Mouse (Mus musculus) lung, postnatal 36 days (tissue): ENCODE data around the gene Crybb1.

ENCODE experiments used
- DNase-seq: peaks from one replicate; pipeline ENCODE4 v3.0.0; 2022; ENCODE audit warnings: mixed read lengths

Crybb1 gene

GRCm38 (mm10) chr5:112270764-112271541, 15.3 kb downstream of the Crybb1 start:
- DNase-seq = no peak

GRCm38 (mm10) chr5:112272934-112273333, 17.3 kb downstream of the Crybb1 start:
- DNase-seq = no peak

GRCm38 (mm10) chr5:112273746-112274463, 18.3 kb downstream of the Crybb1 start:
- peak; percentile 58 for DNase-seq

GRCm38 (mm10) chr5:112275021-112275804, 19.6 kb downstream of the Crybb1 start:
- DNase-seq = no peak

GRCm38 (mm10) chr5:112276267-112276873, 20.8 kb downstream of the Crybb1 start, which contains the start of gene Tpst2:
TSS of gene Tpst2 (plus strand) at chr5:112276691.
- DNase-seq = peak; percentile 100

GRCm38 (mm10) chr5:112276907-112277348, 21.3 kb downstream of the Crybb1 start:
- DNase-seq = no peak

- DNase-seq = no peak
Measured at GRCm38 (mm10) chr5:112277906-112278470, 22.4 kb downstream of the Crybb1 start.

GRCm38 (mm10) chr5:112279181-112280021, 23.8 kb downstream of the Crybb1 start:
- DNase-seq = no peak

- peak; percentile 67 for DNase-seq
Measured at GRCm38 (mm10) chr5:112280151-112280550, 24.5 kb downstream of the Crybb1 start.

- no peak for DNase-seq
Measured at GRCm38 (mm10) chr5:112280863-112281660, 25.4 kb downstream of the Crybb1 start.

- DNase-seq = peak; percentile 65
Measured at GRCm38 (mm10) chr5:112281676-112282075, 26.1 kb downstream of the Crybb1 start.

GRCm38 (mm10) chr5:112282123-112282779, 26.6 kb downstream of the Crybb1 start:
- no peak for DNase-seq

GRCm38 (mm10) chr5:112282780-112283482, 27.3 kb downstream of the Crybb1 start:
- no peak for DNase-seq

- DNase-seq = peak; percentile 76
Measured at GRCm38 (mm10) chr5:112283543-112284202, 28.1 kb downstream of the Crybb1 start.

GRCm38 (mm10) chr5:112284203-112284582, 28.6 kb downstream of the Crybb1 start:
- DNase-seq = no peak

GRCm38 (mm10) chr5:112285548-112286085, 30.0 kb downstream of the Crybb1 start:
- DNase-seq = no peak

- no peak for DNase-seq
Measured at GRCm38 (mm10) chr5:112286608-112286983, 31.0 kb downstream of the Crybb1 start.

GRCm38 (mm10) chr5:112286984-112287641, 31.5 kb downstream of the Crybb1 start:
- peak; percentile 59 for DNase-seq
